Mouse (Mus musculus) CD8-positive naive resting alpha-beta T cell, adult 2 months (primary cell): ENCODE data around the gene Tm4sf19.

Experiments used
- DNase-seq, 2 experiments: peaks; one replicate each; pipeline ENCODE4 v3.0.0; 2022; ENCODE audit warnings: low read depth in 2 of 2, low spot score in 2 of 2

Gene Tm4sf19

GRCm38 (mm10) chr16:32400267-32400666 lies at the start of gene Tm4sf19:
TSS of gene Tm4sf19 (plus strand) at chr16:32400506.
- DNase-seq, result no peak

DNA sequence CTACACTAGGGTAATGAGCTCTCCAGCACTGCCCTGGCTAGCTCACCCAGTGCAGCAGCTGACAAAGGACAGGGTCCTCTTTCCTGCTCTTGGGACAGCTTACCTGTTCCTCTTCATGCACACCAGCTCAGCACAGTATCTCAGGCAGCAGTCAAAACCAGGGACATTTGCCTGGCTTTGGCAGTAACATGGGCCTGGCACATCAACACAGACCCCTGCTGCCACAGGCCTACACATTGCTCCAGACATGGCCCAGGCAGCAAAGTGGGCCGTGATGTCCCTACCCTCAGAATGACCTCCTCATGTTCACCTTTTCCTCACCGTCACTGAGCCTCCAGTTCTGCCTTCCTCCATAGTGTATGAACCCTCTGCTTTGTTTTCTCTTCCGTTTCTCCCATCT lies 49.5 kb upstream of the Tm4sf19 start:
- no peak for DNase-seq

DNA sequence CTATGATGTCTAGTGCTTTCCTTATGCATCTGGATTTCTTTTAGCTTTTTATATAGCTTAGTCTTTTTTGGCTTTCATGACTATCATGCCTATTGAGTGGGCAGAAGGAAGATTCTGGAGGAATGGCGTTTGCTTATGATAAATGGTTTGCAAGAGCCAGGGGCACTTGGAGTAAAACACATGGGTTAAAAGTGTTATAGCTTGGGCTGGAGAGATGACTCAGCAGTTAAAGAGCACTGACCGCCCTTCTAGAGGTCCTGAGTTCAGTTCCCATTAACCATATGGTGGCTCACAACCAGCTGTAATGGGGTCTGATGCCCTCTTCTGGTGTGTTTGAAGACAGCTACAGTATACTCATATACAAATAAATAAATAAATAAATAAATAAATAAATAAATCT lies 36.8 kb upstream of the Tm4sf19 start:
- no peak for DNase-seq

DNA sequence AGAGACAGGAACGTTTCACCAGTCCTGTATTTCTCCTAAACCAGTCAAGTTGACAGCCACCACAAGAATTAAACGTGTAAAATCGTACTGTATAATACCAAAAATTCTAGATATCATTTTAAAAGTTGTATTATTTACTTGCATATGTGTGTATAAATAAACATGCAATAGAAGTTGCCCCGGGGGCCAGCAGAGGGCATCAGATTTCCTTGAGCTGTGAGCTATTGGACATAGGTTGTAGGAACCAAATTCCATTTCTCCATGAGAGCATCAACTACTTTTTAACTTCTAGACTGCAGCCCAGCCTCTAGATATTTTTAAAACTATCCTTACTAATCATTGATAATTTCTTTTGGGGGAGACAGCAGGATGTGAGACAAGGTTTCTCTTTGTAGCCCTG lies 29.0 kb upstream of the Tm4sf19 start:
- DNase-seq, result peak in 1 of 2 experiments; percentile 7

- DNase-seq, result no peak
Measured at GRCm38 (mm10) chr16:32379575-32379974, 20.7 kb upstream of the Tm4sf19 start.

GRCm38 (mm10) chr16:32382901-32383300 lies 17.4 kb upstream of the Tm4sf19 start:
- DNase-seq, result no peak

- no peak for DNase-seq
Measured at GRCm38 (mm10) chr16:32384885-32385284, 15.4 kb upstream of the Tm4sf19 start.

DNA sequence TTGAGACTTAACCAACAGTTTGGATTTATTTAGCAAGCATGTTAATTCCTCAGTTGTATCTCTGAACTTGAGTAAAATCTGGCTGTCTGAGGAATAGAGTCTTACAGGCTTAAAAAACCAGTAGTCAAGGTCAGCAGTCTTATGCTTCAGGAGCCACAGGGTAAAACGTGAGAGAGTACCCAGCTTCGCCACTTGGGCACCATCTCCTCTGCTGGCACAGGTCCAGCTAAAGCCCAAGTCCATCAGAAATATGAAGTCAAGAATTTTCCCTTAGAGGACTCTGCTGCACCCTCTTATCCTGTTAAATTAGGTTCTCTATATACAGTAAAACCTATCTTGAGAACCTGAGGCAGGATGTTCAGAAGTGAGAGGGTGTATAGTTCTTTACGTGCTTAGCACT lies 13.5 kb upstream of the Tm4sf19 start:
- DNase-seq, result no peak

DNA sequence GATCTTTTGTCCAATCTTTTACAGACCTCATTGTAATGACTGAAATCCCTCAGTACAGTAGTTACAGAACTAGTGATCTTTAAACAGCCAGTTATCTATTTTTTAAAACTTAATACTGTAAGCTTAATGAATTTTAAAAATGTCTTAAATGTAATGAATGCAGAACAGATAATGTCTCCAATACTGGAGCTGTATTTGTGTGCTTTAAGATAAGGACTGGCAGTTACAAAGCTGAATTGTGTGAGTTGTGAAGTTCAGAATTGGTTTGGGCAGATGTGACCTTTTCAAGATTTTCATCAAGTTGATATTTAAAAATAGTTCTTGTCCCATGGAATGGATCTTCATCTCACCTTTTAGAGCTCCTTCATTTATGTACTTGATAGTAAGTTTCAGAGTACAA lies 11.3 kb upstream of the Tm4sf19 start:
- DNase-seq, result no peak

- no peak for DNase-seq
Measured at GRCm38 (mm10) chr16:32389841-32390240, 10.5 kb upstream of the Tm4sf19 start.

DNA sequence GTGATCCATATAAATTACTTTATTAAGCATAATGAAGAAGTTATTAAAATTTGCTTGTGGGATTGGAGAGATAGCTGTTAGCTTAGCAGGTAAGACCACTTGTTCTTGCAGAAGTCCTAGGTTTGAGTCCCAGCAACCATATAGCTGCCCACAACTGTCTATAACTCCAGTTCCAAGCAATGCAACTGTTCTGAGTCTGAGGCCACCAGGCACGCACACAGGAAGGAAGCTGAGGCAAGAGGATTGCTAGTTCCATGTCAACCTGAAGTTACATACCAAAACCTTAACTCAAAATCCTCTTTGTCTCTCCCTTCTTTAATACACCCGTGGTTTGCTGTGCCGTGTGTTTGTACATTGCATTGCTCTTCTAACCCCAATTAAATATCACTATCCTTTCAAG lies 9.4 kb upstream of the Tm4sf19 start:
- no peak for DNase-seq

- DNase-seq, result no peak
Measured at GRCm38 (mm10) chr16:32395679-32396540, 4.4 kb upstream of the Tm4sf19 start.

DNA sequence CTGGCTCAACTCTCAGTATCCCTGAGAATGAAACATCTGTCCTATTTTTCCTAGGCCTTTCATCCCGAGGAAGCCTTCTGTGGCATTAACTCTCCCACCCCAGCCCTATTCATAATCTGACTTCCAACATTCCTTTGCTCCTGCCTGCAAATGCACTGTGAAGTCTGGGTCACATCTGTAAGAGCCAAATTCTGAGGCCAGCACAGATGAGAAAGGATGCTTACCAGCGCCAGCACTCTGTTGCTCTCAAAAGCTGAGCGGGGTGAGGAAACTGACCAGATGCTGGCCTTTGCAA lies 3.8 kb upstream of the Tm4sf19 start:
- no peak for DNase-seq

DNA sequence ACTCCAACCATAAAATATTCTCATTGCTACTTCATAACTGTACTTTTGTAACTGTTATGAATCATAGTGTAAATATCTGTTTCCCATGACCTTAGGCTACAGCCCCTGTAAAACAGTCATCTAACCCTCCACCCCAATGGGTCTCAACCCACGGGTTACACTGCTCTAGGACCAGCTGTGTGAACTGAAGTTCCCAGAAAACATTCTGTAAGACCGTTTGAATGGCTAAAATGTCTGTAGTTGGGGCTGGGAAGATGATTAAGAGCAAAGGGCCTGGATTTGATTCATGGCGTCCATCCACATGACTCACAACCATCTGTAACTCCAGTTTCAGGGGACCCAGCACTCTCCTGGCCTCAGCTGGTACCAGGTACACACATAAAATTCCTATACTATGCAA lies 2.1 kb upstream of the Tm4sf19 start:
- no peak for DNase-seq

- DNase-seq, result no peak
Measured at GRCm38 (mm10) chr16:32401335-32401965, 1.1 kb downstream of the Tm4sf19 start.

GRCm38 (mm10) chr16:32402818-32403217 lies 2.5 kb downstream of the Tm4sf19 start:
- no peak for DNase-seq

GRCm38 (mm10) chr16:32405716-32406115 lies 5.4 kb downstream of the Tm4sf19 start:
- no peak for DNase-seq

- DNase-seq, result no peak
Measured at GRCm38 (mm10) chr16:32406671-32407070, 6.4 kb downstream of the Tm4sf19 start.

GRCm38 (mm10) chr16:32407730-32408129 lies 7.4 kb downstream of the Tm4sf19 start:
- no peak for DNase-seq

GRCm38 (mm10) chr16:32417457-32417856 lies 17.2 kb downstream of the Tm4sf19 start:
- DNase-seq, result no peak

- peak; percentile 79 to 86 for DNase-seq
Measured at GRCm38 (mm10) chr16:32419517-32420483, 19.5 kb downstream of the Tm4sf19 start, which contains the start of gene Tctex1d2. TSS of gene Tctex1d2 (plus strand) at chr16:32419702.

GRCm38 (mm10) chr16:32427506-32427905 lies 27.2 kb downstream of the Tm4sf19 start:
- no peak for DNase-seq
